In the genomic region with DNA sequence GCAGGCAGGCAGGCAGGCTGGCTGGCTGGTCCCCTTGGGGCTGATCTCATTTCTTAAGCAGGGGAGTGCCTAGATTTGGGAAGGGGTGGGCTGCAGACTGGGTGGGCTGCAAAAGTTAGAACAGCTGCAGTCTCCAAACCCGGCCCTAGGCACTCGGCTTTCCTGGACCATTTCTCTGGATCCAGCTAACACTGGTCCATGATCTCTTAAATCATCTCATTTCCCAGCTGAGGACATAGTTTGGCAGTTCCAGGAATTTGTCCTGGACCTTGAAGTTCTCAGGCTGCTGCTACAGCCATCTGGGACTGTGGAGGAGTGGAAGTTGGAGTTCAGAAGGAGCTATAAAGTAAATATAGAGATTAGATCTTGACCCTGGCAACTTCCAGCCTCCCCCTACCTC, we compare ENCODE assay signal across 22 mouse cellular contexts. TPM values are rescaled to one million over a fixed set of nuclear protein-coding genes. Genes with fewer than 3 reads are reported as not detected.
A peak's percentile ranks its signal among the peaks of the same experiment; 100 is the strongest.
DNase-seq lines count a peak whose midpoint lies in the region; ATAC-seq lines count a peak whose summit lies in the region.
"Had no signal": no experiment of that assay in that cellular context is flagged by ENCODE, and none has a peak within 500 bp of the region (broad histone marks: within the 10 kb centered on the region; RNA-seq: fewer than 3 reads in every experiment).

No protein-coding gene starts in this region.

- H3K36me3 ChIP-seq in stomach, embryonic 16.5 days (ENCODE audit: control insufficient read depth, insufficient read depth, low read length) = no peaks in the 10 kb centered on the region
- H3K36me3 ChIP-seq: embryonic facial prominence, embryonic 15.5 days; forebrain, embryonic 12.5 days; lung, embryonic 15.5 days had no signal

- peaks cover 3% of the 10 kb centered on the region; the same call in 1 of the 2 replicates for H3K4me1 ChIP-seq in stomach, embryonic 16.5 days (ENCODE audit: control insufficient read depth, insufficient read depth, low read length)
- H3K4me1 ChIP-seq: lung, embryonic 15.5 days had no signal

- no peaks in the 10 kb centered on the region for H3K27me3 ChIP-seq in stomach, embryonic 16.5 days (ENCODE audit: control insufficient read depth, insufficient read depth, low read length)
- H3K27me3 ChIP-seq: embryonic facial prominence, embryonic 15.5 days; forebrain, embryonic 12.5 days; lung, embryonic 15.5 days had no signal

- H3K4me3 ChIP-seq in stomach, embryonic 16.5 days (replicated peaks; ENCODE audit: low read length) = no peak overlapping the region
- H3K4me3 ChIP-seq: embryonic facial prominence, embryonic 15.5 days; forebrain, embryonic 12.5 days; lung, embryonic 15.5 days had no signal

- no peak overlapping the region for H3K9ac ChIP-seq in stomach, embryonic 16.5 days (ENCODE audit: low read length)
- H3K9ac ChIP-seq: embryonic facial prominence, embryonic 15.5 days; forebrain, embryonic 12.5 days; lung, embryonic 15.5 days had no signal

- DNase-seq in gastrocnemius, postnatal 25 days = peak; percentile 54
- DNase-seq in gastrocnemius, adult 8-10 months (ENCODE audit: low spot score in 2 of 2) = no peak
- DNase-seq in kidney, postnatal 10 days = peak; percentile 56
- no peak for DNase-seq in kidney, postnatal 36 days
- peak; percentile 68 for DNase-seq in kidney, postnatal 14 days
- no peak for DNase-seq in cerebellum, postnatal 14 days
- DNase-seq: B cell, adult 2 months; cerebellum, adult 11 months; heart, postnatal 4 days; right cerebral cortex, postnatal 25 days; thymus, postnatal 4 days had no signal

- H3K9me3 ChIP-seq in stomach, embryonic 16.5 days (replicated peaks; ENCODE audit: control insufficient read depth, low read length) = no peaks in the 10 kb centered on the region
- H3K9me3 ChIP-seq: embryonic facial prominence, embryonic 15.5 days; lung, embryonic 15.5 days had no signal

- peak; percentile 79 for ATAC-seq in stomach, embryonic 16.5 days (ENCODE audit: insufficient read depth, low FRiP score)
- ATAC-seq: hindbrain, postnatal 0 days; midbrain, embryonic 16.5 days; Patski had no signal

- WGBS in stomach, embryonic 16.5 days = 28% methylated on average over 2 of the region's 2 CpGs

- no peak overlapping the region for H3K4me2 ChIP-seq in stomach, embryonic 16.5 days (ENCODE audit: low read depth, low read length)
- H3K4me2 ChIP-seq: embryonic facial prominence, embryonic 15.5 days; forebrain, embryonic 12.5 days; lung, embryonic 15.5 days had no signal

- no peak overlapping the region for H3K27ac ChIP-seq in stomach, embryonic 16.5 days (ENCODE audit: low read length)
- H3K27ac ChIP-seq: embryonic facial prominence, embryonic 15.5 days; forebrain, embryonic 12.5 days; hindbrain, postnatal 0 days; lung, embryonic 15.5 days had no signal

RNA-seq across cellular contexts. Expression of gene Wfdc1, which starts 14.8 kb away (rescaled TPM):
- total RNA-seq in gastrocnemius, postnatal 25 days (2021) = 100 to 1,000 TPM in 1 of 2 experiments, 10 to 100 TPM in 1; 74.0 to 104 TPM
- 10 to 100 TPM; 63.4 to 89.3 (median 75.2) TPM for total RNA-seq in gastrocnemius, adult 8-10 months (2022)
- polyA plus RNA-seq in stomach, embryonic 16.5 days (2015; fragmentation: Nextera tagmentation; extraction: Ambion mirVana) = 33.9 and 38.6 TPM in 2 replicates
- total RNA-seq: common myeloid progenitor, adult 5-6 weeks; megakaryocyte, adult 5-6 weeks had no signal
- polyA plus RNA-seq: Patski had no signal

RNA-seq across cellular contexts. Expression of gene Kcng4, which starts 15.8 kb away (rescaled TPM):
- total RNA-seq in gastrocnemius, postnatal 25 days (2021) = 10 to 100 TPM in 1 of 2 experiments, 1 to 10 TPM in 1; 8.6 to 12.6 TPM
- total RNA-seq in gastrocnemius, adult 8-10 months (2022) = 10 to 100 TPM in 3 of 4 experiments, 1 to 10 TPM in 1; 8.3 to 22.8 (median 16.5) TPM
- 0.10 and 0.18 TPM in 2 replicates for polyA plus RNA-seq in stomach, embryonic 16.5 days (2015; fragmentation: Nextera tagmentation; extraction: Ambion mirVana)
- total RNA-seq: common myeloid progenitor, adult 5-6 weeks; heart, postnatal 4 days; megakaryocyte, adult 5-6 weeks had no signal
- polyA plus RNA-seq: liver, adult 2 months had no signal

RNA-seq across cellular contexts. Expression of gene Adad2, which starts 38.8 kb away (rescaled TPM):
- under 1 TPM in 1 of 2 experiments, not detected in 1; 0.23 TPM for total RNA-seq in gastrocnemius, postnatal 25 days (2021)
- total RNA-seq in gastrocnemius, adult 8-10 months (2022) = not detected
- polyA plus RNA-seq in stomach, embryonic 16.5 days (2015; fragmentation: Nextera tagmentation; extraction: Ambion mirVana) = 0.06 TPM in 1 of 2 replicates, not detected in the other
- total RNA-seq: common myeloid progenitor, adult 5-6 weeks; heart, adult 8-10 months; heart, postnatal 4 days; liver, adult 2 months; megakaryocyte, adult 5-6 weeks had no signal
- polyA plus RNA-seq: liver, adult 2 months; lung, embryonic 15.5 days; Patski had no signal

RNA-seq across cellular contexts. Expression of gene Taf1c, which starts 46.3 kb away (rescaled TPM):
- total RNA-seq in gastrocnemius, postnatal 25 days (2021) = 1 to 10 TPM; 3.4 to 4.0 TPM
- 1 to 10 TPM; 5.2 to 8.0 (median 6.9) TPM for total RNA-seq in gastrocnemius, adult 8-10 months (2022)
- 11.0 and 11.3 TPM in 2 replicates for polyA plus RNA-seq in stomach, embryonic 16.5 days (2015; fragmentation: Nextera tagmentation; extraction: Ambion mirVana)

RNA-seq across cellular contexts. Expression of gene Atp2c2, which starts 48.5 kb away (rescaled TPM):
- total RNA-seq in gastrocnemius, postnatal 25 days (2021) = under 1 TPM in 1 of 2 experiments, not detected in 1; 0.13 TPM
- total RNA-seq in gastrocnemius, adult 8-10 months (2022) = not detected
- polyA plus RNA-seq in stomach, embryonic 16.5 days (2015; fragmentation: Nextera tagmentation; extraction: Ambion mirVana) = 10.8 and 15.9 TPM in 2 replicates
- total RNA-seq: common myeloid progenitor, adult 5-6 weeks; heart, postnatal 4 days; liver, adult 2 months; megakaryocyte, adult 5-6 weeks had no signal
- polyA plus RNA-seq: liver, adult 2 months had no signal

Comparison
In these comparisons a context has a peak if more than half of its experiments do, and no peak if none do; other contexts are left out.
1. DNase-seq: peak in gastrocnemius, postnatal 25 days (single experiment), kidney, postnatal 10 days (single experiment) and kidney, postnatal 14 days (single experiment); none in gastrocnemius, adult 8-10 months (0 of 2), kidney, postnatal 36 days (0 of 2) and cerebellum, postnatal 14 days (0 of 2).